Mouse (Mus musculus): ENCODE measurements around the gene Caskin2.
"Not testable (repeated sequence)": the region's sequence is repeated elsewhere in the genome, so short reads cannot be mapped to it uniquely, and the experiment has no call there.

The Caskin2 gene

DNA sequence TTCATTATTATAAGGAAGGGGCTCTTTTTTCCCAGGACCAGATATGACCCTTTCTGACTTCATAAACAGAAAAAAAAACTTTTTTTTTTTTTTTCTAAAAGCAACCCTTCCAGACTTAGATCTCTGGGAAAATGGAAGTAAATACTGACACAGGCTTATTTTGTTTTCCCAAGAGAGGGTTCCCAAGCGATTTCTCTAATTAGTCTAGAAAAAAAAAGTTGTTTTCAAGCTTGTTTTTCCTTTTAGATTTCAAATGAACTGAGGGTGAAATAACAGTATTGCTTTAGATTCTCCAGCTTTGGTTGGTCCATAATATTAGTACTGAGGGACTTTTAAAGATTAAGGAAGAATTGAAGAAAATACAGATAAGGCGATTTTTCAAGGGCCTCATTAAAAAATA is 48.7 kb downstream of the Caskin2 start:
- no peak for DNase-seq (ENCODE audit: low spot score)

DNA sequence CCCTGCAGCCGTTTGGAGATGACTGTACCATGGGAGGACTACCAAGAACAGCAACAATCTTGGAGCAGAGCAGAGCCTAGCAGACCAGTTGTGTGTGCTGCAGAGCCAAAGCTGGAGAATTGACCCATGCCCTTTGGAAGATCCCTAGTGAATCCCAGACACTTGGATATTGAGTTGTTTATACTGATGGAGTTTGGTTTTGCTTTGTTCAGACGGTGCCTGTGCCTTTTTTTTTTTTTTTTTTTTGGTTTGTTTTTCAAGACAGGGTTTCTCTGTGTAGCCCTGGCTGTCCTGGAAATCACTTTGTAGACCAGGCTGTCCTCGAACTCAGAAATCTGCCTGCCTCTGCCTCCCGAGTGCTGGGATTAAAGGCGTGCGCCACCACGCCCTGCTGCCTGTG is 51.3 kb downstream of the Caskin2 start:
- DNase-seq (ENCODE audit: low spot score): not testable (repeated sequence)

DNA sequence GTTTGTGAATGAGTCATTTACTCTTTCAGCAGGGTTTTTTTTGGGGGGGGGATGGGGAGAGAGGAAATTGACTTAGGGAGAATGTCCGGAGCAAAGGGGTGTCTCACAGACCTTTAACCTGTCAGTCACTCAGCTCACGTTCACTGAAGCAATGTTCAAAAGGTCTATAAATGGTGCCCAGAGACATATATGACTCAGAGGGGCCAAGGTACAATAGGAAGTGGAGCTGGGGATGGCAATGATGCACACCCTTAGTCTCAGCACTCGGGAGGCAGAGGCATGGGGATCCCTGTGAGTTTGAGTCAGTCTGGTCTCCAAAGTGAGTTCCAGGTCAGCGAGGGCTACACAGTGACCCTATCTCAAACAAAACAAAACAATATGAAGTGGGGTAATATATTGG is 60.0 kb downstream of the Caskin2 start:
- no peak for DNase-seq (ENCODE audit: low spot score)

DNA sequence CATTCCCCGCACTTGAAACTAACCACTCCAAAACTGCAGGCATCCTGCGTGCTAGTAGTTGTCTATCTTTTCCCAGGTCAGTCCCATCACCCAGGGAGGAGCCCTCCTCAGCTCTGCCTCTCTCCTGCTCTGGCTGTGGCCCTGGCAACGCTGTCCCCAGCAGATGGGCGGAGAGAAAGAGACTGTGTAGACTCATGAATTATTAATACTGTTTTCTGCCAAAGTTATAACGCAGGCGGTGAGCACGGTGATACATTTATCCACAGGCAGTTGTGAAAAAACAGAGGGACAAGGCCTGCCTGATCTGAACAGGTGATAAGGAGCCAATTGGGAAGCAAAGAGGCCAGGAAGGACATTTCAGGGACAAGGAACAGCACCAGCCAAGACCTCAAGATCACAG is 60.8 kb downstream of the Caskin2 start:
- no peak for DNase-seq (ENCODE audit: low spot score)

DNA sequence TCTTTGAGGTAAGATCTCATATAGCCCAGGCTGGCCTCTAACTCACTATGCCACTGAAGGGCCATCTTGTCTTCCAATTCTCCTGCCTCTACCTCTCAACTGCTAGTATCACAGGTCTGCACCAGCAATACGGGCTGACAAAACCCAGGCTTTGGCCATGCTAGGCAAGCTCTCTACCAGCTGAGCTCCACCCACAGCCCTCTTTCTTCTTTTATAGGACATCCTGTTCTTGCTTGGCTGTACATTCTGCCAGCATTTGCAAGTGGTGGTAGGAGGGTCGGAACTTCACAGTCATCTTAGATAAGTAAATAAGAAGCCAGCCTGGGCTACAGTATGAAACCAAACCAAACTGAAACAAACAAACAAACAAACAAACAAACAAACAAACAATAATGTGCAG is 61.7 kb downstream of the Caskin2 start:
- no peak for DNase-seq (ENCODE audit: low spot score)

DNA sequence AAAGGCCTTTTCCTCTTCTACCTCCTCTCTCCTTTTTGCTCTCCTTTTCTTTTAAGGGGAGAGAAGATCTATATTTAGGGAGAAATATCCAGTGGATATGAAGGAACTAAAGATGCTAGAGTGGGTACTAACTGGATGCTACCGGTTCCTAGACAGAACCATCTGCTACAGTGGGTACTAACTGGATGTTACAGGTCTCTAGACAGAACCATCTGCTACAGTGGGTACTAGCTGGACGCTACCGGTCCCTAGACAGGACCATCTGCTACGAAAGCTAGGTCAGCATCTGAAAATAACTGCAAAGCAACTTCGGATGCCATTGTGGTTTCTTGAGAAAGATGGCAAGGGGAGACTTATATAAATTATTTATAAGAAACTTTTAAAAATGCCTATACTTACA is 63.6 kb downstream of the Caskin2 start:
- no peak for DNase-seq (ENCODE audit: low spot score)
